Mouse (Mus musculus) heart, postnatal 10 days (tissue): ENCODE data around the gene Cnih3. TPM values are rescaled to one million over a fixed set of nuclear protein-coding genes. Genes with fewer than 3 reads are reported as not detected.

Source experiments
- DNase-seq, 2 experiments: peaks; one replicate each; pipeline ENCODE4 v3.0.0; 2021
- intact Hi-C: fragments of 180-260 bp; cut with DNase I; formaldehyde crosslinking; loops from one replicate; pipeline ENCODE4 v1.15.1; 2025
- total RNA-seq, 2 experiments: library from RNA; stranded (reverse); gene quantifications; 2 replicates each; pipeline ENCODE4 v1.2.3; 2021

The Cnih3 gene
- total RNA-seq, 2 experiments from 2014 or later: not detected

DNA sequence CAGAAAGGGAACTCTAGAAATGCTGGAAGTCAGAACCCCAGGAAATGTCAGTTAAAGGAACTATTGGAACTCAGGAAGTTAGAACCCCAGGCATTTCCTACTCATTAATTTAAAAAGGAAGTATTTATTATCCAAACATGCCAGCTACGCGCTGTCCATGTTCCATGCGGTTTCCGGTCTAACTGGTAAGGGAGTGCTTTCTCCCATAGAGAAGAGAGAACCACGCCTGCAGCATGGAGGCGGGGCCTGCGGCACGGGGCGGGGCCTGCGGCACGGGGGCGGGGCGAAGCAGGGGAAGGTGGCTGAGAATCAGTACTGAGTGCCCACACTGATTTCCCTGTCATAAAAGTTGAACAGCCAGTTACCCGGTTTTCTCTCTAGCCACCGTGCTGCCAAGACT lies 6.9 kb upstream of the Cnih3 start:
- intact Hi-C loops: no loop called here
- DNase-seq: peak; percentile 12 to 25

DNA sequence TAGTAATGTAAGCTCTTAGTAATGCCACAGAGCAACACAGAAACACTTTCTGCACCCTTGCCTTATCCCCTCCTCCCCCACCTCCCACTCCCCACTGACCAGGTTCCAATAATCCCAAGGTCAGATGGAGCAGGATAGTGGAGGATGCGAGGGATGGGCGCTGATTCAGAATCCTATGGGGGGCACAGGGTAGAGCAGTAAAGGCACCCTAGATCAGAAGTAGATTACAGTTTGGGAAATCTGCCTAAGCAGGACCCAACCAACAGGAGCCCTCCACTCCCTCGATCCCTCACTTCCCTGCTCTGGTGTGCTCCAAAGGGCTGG lies 423 bp upstream of the Cnih3 start:
- intact Hi-C loops: no loop called here

DNA sequence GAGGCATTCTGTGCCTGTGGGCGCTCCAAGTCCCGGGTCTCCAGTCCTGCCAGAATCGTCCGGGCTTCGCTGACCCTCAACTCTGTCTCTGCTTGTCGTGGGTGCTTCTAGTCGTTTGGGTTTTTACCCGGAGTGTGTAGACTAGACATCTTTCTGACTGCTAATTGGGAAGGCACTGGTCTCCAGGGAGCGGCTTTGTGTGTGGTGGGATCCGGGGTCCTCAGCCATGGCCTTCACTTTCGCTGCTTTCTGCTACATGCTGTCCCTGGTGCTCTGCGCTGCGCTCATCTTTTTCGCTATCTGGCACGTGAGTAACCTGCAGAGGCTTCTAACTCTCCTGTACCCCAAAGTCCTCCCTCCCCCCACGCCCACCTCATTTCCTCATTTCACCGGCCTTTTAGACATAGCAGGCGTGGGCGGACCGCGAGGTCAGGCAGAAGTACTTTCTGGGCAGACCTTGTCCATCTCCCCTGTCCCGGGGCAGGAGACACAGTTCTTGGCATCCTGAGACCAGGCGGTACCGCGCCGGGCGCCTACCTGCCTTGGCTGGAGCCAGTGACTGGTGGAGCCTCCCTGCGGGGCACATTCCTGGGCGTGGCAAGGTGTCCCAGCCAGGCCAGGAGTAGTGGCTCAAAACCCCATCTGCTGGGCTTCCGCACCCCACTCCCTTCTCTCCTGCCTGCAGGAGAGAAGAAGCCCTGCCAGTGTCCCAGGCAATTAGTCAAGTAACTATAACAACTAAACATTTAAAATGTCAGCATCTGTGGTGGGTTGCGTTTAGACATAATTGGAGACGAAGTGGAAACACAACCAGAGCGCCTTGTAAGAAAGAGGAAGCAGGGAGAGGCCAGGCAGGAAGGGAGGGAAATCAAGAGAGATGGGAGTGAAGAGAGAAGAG lies 1.0 kb downstream of the Cnih3 start:
- intact Hi-C loops: no loop called here
- no peak for DNase-seq

More for the DNA sequence above, 423 bp upstream of the Cnih3 start:
- DNase-seq: no peak

DNA sequence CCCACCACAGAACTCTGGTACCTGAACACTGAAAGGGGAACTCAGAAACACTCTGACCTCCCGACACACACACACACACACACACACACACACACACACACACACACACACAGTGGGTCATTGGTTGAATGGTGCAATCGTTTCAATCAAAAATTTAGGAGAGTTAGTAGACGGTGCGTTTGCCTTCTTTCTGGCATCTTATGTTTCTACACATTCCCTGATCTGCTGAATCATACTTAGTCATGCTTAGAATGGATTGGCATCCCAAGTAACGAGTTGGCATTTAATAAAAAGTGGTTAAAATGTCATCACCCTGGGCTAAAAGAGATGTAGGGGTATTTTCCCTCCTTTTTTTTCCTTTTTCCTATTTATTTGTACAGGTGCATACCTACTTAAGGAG lies 3.3 kb downstream of the Cnih3 start:
- intact Hi-C loops: no loop called here
- no peak for DNase-seq

DNA sequence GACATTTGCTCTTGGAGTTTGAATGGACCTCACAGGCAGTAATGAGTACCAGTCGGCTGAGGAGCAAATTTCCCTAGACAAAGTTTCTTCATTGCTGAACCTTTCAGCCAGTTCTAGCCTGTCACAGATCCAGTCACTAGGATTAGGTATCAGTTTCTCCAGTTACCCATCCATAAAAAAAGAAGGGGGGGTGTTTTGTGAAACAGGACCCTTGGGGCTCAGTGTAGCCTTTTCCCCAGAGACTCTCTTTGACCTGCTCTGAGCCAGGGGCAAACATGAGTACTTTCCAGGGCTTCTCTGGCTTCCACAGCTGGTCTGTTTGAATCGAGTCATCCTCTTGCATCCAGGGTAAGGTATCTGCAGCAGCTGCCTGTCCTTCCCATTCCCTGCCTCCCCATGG lies 5.4 kb downstream of the Cnih3 start:
- no peak for DNase-seq
- intact Hi-C loops: no loop called here

DNA sequence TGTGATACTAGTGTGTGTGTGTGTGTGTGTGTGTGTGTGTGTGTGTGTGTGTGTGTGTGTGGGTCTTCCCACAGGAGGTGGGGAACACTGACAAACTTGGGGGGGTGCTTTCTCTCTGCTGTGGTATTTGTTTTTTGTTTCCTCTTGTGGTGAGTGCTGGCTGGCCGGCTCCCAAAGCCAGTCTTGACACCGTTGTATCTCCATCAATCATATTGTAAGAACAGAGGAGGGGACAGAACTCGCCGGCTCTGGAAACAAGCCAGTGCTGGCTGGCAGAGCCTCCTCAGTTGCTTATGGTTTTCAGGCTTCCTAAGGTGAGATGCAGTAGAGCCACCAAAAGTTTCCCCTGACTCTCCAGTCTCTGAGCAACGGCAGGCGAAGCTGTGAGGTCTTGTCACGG lies 6.1 kb downstream of the Cnih3 start:
- no peak for DNase-seq
- intact Hi-C loops: no loop called here

DNA sequence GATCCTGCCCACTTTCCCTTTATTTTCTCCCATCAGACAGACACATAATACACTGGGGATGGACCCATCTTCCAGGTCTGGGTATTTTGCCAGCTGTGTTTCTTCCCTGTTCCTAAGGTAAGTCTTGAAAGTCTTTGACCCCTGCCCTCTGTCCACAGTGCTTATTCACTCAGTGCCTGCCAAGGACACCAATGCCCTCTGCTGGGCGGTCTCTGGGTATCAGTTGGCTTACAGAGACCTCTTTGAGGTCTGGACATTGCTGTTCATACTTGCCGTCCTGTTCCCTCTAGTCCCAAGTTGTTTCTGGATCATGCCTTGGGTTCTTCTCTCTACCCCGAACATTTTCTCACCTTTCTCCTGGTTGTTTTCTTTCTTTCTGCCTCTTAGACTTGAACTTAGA lies 8.3 kb downstream of the Cnih3 start:
- no peak for DNase-seq
- intact Hi-C loops: no loop called here

DNA sequence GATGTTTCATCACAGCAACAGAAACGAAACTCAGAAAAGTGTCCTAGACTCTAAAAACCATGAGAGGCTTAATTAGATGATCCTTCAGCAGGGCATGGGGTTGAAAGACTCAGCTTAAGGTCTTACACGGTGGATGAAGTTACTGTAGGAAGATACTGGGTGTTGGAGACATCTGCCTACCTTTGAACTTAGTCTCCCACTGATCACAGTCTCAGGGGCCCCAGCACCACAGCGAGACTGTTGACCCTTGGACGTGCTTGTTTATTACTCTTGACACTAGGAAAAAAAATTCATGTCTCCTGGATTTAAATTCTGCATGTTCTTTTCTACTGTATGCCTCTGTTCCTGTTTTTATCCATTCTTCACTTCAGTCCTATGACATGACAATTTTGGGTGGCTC lies 11.6 kb downstream of the Cnih3 start:
- DNase-seq: no peak
- intact Hi-C loops: no loop called here

DNA sequence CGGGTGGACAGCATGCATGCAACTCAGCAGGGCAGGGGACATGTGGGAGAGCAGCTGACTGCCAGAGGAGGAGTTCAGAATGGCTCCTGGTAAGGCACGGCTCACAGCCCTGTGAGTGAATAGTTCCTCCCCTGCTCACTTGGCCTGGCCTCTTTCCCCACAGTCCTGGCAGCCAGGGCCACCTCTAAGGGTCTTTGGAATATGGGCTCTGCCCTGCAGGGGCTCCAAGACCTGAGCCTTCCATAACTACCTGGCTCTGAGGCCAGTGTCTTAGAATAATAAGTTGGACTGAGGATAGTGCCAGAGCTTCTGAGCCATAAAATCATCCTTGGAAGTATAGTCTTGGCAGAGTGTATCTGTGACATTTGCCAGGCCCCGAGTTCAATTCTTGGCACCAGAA lies 12.9 kb downstream of the Cnih3 start:
- no peak for DNase-seq
- intact Hi-C loops: no loop called here

DNA sequence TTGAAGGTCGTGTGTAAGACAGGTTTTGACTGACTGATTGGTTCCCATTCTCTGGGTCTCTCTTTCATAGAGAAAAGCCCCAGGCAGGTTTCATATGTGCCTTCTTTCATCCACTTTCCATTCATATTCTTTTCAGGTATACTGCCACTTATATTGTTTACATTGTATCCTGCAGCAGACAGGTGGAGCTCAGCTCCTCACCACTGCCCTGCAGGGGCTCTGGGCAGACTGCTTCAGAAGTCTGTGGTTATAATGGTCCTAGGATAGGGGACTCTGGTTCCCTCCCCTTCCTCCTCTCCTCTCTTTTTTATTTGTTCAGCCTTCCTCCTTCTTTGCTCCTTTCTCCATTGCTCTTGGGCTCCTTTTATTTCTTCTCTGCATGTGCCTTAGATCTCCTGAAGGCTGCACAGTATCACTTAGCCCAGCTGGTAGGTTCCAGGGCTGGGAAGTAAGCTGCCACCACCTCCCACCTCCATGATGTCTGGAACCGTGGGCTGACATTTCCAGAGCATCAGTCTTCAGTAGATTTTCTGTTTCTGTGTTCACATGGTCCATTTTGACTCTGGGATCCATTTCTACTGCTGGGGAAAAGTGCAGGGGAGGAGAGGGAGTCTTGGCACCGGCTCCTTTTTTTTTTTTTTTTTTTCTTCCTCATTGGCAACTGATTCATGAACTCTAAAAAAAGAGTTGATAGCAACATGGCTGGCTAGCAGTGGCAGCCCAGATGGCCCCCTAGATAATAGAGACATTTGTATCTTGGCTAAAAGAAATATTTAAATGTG lies 16.6 kb downstream of the Cnih3 start:
- DNase-seq: no peak
- intact Hi-C loops: no loop called here

DNA sequence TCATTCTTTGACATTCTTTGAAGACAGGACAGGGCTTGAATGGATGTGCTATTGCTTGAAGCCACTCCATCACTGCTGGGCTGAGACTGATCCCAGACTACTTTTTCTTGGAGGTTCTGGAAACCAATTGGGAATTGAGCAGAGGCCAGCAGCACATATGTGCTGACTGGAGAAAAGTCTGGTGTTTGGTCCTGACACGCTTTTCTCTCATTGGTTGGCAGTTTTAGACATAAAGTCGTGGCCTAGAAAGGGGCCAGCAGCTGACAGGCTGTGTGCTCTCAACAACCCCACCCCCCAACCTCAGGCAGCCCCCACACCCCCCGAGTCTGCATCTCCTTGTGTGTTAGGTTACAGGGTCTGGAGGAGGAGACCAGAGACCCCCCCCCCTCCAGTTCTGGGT lies 17.9 kb downstream of the Cnih3 start:
- intact Hi-C loops: no loop called here
- DNase-seq: peak; percentile 24 to 37

DNA sequence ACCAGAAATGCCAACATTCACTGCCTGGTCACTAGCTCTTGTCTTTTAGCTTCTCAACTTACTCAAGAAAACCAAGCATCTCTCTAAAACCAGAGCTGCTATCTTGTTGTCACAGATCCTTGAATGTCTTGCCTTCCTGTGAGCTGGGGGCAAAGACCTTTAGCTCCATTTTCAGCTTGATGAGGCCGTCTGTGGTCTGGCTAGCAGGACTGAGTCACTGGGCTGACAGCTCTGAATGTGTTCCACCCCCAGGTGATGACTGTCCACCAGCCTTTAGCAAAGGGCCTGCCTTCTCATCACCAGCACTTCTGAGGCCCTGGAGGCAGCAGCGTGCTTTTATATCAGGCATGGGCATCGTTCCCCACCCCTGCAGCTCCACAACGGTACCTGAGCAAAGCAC lies 18.8 kb downstream of the Cnih3 start:
- DNase-seq: no peak
- intact Hi-C loops: no loop called here

DNA sequence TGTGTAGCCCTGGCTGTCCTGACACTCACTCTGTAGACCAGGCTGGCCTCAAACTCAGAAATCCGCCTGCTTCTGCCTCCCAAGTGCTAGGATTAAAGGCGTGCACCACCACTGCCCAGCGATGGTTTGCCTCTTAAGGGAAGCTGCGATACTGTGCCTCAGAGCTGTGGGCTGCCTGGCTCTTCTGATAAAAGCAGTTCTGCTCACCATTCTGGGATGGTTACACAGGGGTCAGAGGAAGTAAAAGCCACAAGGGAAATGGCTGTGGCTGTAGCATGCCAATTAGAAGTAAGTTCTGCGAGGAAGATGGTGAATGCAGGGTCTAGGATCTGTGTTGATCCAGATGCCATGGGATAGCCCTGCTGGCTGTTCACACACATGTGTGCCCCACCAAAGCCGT lies 19.9 kb downstream of the Cnih3 start:
- DNase-seq: no peak

DNA sequence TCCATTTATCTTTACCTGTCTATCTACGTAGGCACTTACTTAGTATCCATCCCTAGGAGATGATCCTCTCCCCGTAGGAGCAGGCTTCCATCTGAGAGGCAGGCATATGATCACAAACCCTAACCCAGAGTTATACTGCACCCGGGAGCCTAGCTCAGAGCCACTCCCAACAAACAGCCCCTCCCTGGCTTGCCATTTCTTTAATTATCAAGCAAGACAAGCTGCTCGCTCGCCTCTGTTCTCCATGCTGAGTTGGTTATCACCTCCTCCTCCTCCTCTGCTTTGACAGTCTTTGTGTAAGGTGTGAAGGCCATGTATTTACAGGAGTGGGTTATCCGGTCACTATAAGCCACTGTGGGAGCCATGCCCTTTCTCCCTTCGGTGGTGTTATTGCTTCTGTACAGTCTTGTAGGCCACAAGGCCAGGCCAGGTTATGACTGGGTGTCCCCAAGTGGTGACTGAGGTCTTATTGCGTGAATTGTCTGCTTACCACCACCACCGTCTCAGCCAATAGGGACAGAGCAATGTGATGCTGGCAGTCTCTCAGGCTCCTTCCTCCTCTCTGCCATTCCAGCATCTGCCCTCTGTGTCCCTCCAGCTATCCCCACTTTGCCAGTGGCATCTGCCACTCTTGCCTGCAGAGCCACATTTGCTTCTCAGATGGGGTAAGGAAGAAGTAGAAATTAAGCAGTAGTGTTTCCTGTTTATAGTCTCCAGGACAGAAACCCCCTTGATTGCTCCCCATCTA lies 22.4 kb downstream of the Cnih3 start:
- DNase-seq: no peak
- intact Hi-C loops: no loop called here

More for the DNA sequence above, 19.9 kb downstream of the Cnih3 start:
- intact Hi-C loops: no loop called here

DNA sequence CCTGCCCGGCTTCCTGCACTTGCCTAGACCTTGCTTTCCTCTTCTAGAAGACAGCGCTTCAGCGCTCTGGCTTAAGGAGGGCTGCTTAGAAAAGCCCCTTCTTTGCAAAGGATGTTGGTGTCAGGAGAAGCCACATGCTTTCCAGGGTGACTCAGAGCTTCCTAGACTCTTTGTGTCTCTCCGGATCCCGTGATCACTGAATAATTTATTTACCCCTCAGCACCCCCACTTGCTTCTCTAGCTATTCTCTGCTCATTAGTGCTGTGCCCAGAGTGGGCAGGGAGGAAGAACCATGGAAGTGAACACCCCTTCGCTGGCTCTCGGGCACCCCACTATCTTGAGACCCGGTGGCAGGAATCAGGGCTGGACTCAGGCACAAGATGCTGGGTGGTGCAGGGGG lies 24.0 kb downstream of the Cnih3 start:
- DNase-seq: no peak
- intact Hi-C loops: no loop called here

DNA sequence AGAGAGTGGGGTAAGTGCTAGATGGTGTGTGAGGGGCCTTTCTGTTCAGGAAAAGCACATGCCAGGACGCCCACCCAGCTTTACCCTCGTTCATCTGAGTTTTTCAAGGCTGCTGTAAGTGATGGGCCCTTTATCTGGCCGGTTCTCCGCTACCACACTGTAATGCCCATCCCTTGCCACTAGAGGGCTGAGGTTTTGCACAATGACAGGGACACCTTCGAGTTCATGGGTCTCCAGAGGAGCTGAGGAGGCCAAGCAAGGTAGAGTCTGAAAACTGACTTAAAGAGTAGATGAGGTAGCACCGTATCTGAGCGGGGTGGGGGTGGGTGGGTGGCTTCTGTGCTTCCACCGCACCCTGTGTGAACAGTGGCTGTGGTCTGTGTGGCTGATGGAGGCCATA lies 27.2 kb downstream of the Cnih3 start:
- DNase-seq: peak; percentile 46 to 70
- intact Hi-C loops: loop anchor here (2.0 to 5.0 kb wide), 2 partner anchors 107 to 165 kb away; no protein-coding TSS in a partner anchor

DNA sequence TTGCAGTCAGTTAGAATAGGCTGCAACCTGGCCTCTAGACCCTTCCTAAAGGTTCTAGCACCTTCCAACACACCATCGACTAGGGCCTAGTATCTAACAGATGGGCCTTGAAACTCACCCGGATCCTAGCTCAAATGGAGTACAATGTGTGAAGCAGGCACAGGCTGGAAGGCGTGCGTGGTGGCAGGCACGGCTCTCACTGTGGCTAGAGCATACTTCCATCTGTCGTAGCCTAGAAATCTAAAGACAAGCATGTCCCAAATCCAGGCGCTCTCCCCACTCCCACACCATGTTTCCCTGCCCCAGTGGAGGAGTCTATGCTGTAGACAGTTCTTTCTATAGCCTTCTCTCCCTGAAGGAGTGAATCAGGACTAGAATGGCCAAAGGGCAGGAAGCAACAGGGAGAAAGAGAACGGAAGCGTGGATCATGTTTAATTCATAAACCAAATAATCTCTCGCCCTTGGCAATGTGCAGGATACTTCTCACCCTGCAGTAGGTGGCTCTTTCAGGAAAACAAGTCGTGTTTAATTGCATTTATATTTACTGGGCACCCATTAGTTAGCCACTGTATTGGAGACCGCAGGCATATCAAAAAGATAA lies 29.1 kb downstream of the Cnih3 start:
- no peak for DNase-seq
- intact Hi-C loops: loop anchor here (5.0 kb wide), 1 partner anchor 109 kb away; no protein-coding TSS in a partner anchor

DNA sequence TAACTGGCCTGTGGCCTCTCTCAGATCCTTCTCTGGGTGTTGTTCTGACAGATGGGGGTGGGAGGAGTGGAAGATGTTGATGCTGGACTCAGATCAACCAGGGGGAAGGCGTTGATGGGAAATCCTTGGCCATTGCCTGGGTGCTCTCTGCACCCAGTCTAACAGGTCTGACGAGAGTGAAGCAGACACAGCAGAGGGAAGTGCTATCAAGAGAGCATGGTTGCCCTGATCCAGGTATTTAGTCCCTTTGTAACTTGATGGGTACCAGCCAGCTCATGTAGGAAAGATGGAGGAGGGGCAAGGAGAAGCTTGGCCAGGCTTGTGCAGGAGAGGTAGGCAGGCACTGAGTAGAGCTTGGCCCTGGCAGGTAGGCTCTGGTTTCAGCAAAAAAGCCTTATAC lies 36.8 kb downstream of the Cnih3 start:
- intact Hi-C loops: no loop called here
- DNase-seq: no peak

DNA sequence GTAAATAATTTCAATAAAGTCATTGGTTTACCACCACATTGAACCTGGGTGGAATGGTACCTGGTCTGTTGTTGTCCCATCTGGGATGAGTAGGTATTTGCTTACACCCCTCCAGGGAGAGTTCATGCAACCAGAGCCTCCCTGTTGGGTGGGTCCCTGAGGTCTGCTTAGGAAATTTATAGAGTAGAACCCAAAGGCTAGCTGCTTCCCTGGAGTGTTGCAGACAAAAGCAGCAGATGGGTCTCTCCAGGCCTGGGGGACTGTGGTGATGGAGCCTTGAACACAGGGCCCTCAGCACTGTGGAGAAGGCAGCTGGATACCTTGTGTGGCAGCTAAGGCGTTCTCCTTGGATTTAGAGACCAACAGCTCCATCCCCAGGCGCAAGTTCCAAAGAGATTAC lies 40.1 kb downstream of the Cnih3 start:
- intact Hi-C loops: loop anchor here (2.0 kb wide), 1 partner anchor 152 kb away; no protein-coding TSS in a partner anchor
- DNase-seq: no peak

DNA sequence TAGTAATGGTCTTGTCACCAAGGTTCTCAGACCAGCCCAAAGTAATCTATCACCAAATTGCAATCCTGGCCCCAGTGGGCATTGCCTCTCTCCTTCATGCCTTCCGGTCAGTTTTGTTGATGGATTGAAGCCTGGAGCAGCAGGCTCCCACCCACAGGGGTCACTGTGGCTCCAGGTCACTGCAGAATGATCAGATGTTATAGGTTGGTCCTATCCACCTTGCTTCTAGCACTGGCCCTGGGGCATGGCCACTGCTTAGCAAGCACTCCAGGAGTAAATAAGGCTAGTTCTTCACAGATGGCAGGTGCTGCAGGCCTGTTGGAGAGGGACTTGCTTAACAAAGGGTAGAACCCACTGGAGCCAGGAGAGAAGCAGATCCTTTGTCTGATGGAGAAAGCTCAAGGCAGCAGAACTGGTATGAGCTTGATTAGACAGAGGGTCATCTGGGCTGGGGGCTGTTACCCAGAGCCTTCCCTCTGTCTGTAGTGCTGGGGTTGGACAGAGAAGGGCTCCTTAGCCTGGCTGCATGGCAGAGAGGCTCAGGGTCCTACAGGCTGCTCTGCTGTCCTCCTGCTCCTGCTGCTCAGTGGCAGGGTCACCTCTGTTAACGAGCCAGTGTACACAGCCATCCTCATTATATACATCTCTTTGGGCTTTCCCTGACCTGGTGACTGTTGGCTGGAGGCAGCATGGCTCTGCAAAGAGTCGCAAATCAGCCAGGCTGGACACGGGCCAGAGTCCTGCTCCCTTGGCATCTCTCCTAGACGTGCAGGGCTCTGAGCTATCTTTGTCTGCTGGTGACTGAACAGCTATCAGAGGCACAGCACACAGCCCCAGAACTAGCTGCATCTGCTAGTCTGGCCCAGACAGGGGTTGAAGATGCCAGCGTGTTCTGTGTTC lies 41.1 kb downstream of the Cnih3 start:
- intact Hi-C loops: loop anchor here (2.0 kb wide), 1 partner anchor 151 kb away; no protein-coding TSS in a partner anchor
- DNase-seq: peak; percentile 92 to 93
